Mouse (Mus musculus) olfactory bulb, adult 2 months (tissue): ENCODE results near the gene Frmd4a. TPM values are rescaled to one million over a fixed set of nuclear protein-coding genes. Genes with fewer than 3 reads are reported as not detected.
A peak's percentile ranks its signal among the peaks of the same experiment; 100 is the strongest.

Source experiments
- H3K27ac ChIP-seq: fragments of 200-500 bp; 2 replicates; pipeline ENCODE4 v1.5.1; 2012; ENCODE audit warnings: low read depth, low read length; ENCODE audit not compliant: insufficient read depth
- H3K4me1 ChIP-seq: fragments of 200-500 bp; 2 replicates; pipeline ENCODE4 v1.6.1; 2012; ENCODE audit warnings: low read length; ENCODE audit not compliant: control insufficient read depth, insufficient read depth
- H3K4me3 ChIP-seq: fragments of 200-500 bp; 2 replicates; pipeline ENCODE4 v1.5.1; 2012; ENCODE audit warnings: mild to moderate bottlenecking, low read depth, low read length, moderate library complexity; ENCODE audit not compliant: insufficient read depth
- CTCF ChIP-seq: fragments of 200-500 bp; IDR thresholded peaks from 2 replicates; pipeline ENCODE4 v1.5.1; 2012; ENCODE audit warnings: low read depth, mild to moderate bottlenecking, low read length, moderate library complexity; ENCODE audit not compliant: insufficient read depth
- POLR2A ChIP-seq: fragments of 200-500 bp; IDR thresholded peaks from 2 replicates; pipeline ENCODE4 v1.6.1; 2012; ENCODE audit warnings: mild to moderate bottlenecking, low read depth, low read length, moderate library complexity; ENCODE audit not compliant: insufficient read depth
- WGBS: fragments of 180-500 bp; shearing (Covaris S2); methylation state at CpG from one replicate; pipeline ENCODE4 v1.1.7; 2018; 5-methylcytosine and 5-hydroxymethylcytosine counted together
- polyA plus RNA-seq: library from polyadenylated mRNA; stranded (reverse); fragments of >200 nt; gene quantifications from 2 replicates; pipeline ENCODE4 v1.2.4, GENCODE M21; 2012; ENCODE audit warnings: low replicate concordance; ENCODE audit not compliant: missing spikeins, insufficient read depth, insufficient read length

The Frmd4a gene
- polyA plus RNA-seq, 1 experiment = not detected

GRCm38 (mm10) chr2:4638189-4638588, 620.7 kb downstream of the Frmd4a start:
- Histone ChIP-seq H3K4me1 (peaks cover 6% of the 10 kb centered on the region), H3K4me3 (no peak overlapping the region), H3K27ac (no peak overlapping the region)
- TF ChIP-seq POLR2A (no peak), CTCF (no peak)
- WGBS = 81% methylated on average over 3 of the region's 3 CpGs

GRCm38 (mm10) chr2:4645066-4645465, 627.5 kb downstream of the Frmd4a start:
- Histone ChIP-seq H3K4me3 (no peak overlapping the region), H3K27ac (no peak overlapping the region), H3K4me1 (peaks cover 4% of the 10 kb centered on the region; the same call in 1 of the 2 replicates)
- TF ChIP-seq POLR2A = no peak
- no peak for TF ChIP-seq CTCF
- WGBS = 83% methylated on average over 4 of the region's 4 CpGs

- Histone ChIP-seq H3K27ac (no peak overlapping the region), H3K4me3 (no peak overlapping the region), H3K4me1 (peaks cover 5% of the 10 kb centered on the region; the same call in 1 of the 2 replicates)
- TF ChIP-seq CTCF = no peak
- TF ChIP-seq POLR2A = no peak
- WGBS = 59% methylated on average over 4 of the region's 4 CpGs
Observed at GRCm38 (mm10) chr2:4648094-4648493, 630.6 kb downstream of the Frmd4a start.

- 97% methylated on average over 2 of the region's 2 CpGs for WGBS
- Histone ChIP-seq H3K4me3 (no peak overlapping the region), H3K27ac (no peak overlapping the region), H3K4me1 (peaks cover 5% of the 10 kb centered on the region; the same call in 1 of the 2 replicates)
- no peak for TF ChIP-seq CTCF
- TF ChIP-seq POLR2A = no peak
Observed at GRCm38 (mm10) chr2:4649646-4650045, 632.1 kb downstream of the Frmd4a start.

GRCm38 (mm10) chr2:4651500-4652285, 634.2 kb downstream of the Frmd4a start, which contains the start of gene Prpf18:
TSS of gene Prpf18 (minus strand) at chr2:4652113.
- TF ChIP-seq CTCF (peak; percentile 74), POLR2A (peak; percentile 77)
- H3K4me1 ChIP-seq = peaks cover 5% of the 10 kb centered on the region; the same call in 1 of the 2 replicates
- H3K4me3 ChIP-seq = peak within 1 kb of the TSS; percentile 70
- 1% methylated on average over 40 of the region's 40 CpGs for WGBS
- peak within 1 kb of the TSS; percentile 40 for H3K27ac ChIP-seq

GRCm38 (mm10) chr2:4660677-4661076, 643.2 kb downstream of the Frmd4a start:
- H3K4me1 ChIP-seq = no peaks in the 10 kb centered on the region
- no peak for TF ChIP-seq POLR2A
- TF ChIP-seq CTCF = no peak
- 81% methylated on average over 2 of the region's 2 CpGs for WGBS
- no peak overlapping the region for H3K4me3 ChIP-seq
- H3K27ac ChIP-seq = no peak overlapping the region
